Mouse (Mus musculus) neural tube, embryonic 15.5 days (tissue): ENCODE measurements around the gene Jade3. TPM values are rescaled to one million over a fixed set of nuclear protein-coding genes. Genes with fewer than 3 reads are reported as not detected.

Experiments
- ATAC-seq: fragments of 200-750 bp; cut with Nextera tagmentation; 2 replicates; pipeline ENCODE4 v1.8.0; 2017; ENCODE audit warnings: mild to moderate bottlenecking, moderate TSS enrichment, moderate library complexity; ENCODE audit not compliant: low FRiP score
- H3K27ac ChIP-seq: fragments of 300-500 bp; sonication (generic); replicated peaks from 2 replicates; pipeline ENCODE4 v1.5.1; 2015; ENCODE audit warnings: mild to moderate bottlenecking, inconsistent platforms
- H3K27me3 ChIP-seq: fragments of 300-500 bp; sonication (generic); replicated peaks from 2 replicates; pipeline ENCODE4 v1.6.1; 2015; ENCODE audit warnings: inconsistent platforms
- H3K36me3 ChIP-seq: fragments of 300-500 bp; sonication (generic); 2 replicates; pipeline ENCODE4 v1.6.1; 2015; ENCODE audit warnings: inconsistent platforms
- H3K4me1 ChIP-seq: fragments of 300-500 bp; sonication (generic); 2 replicates; pipeline ENCODE4 v1.6.1; 2015; ENCODE audit warnings: inconsistent platforms
- H3K4me2 ChIP-seq: fragments of 300-500 bp; sonication (generic); 2 replicates; pipeline ENCODE4 v1.6.1; 2015; ENCODE audit warnings: inconsistent platforms, mild to moderate bottlenecking, moderate library complexity
- H3K4me3 ChIP-seq: fragments of 300-500 bp; sonication (generic); replicated peaks from 2 replicates; pipeline ENCODE4 v1.5.1; 2015; ENCODE audit warnings: mild to moderate bottlenecking, inconsistent platforms
- H3K9ac ChIP-seq: fragments of 300-500 bp; sonication (generic); replicated peaks from 2 replicates; pipeline ENCODE4 v1.6.1; 2015; ENCODE audit warnings: mild to moderate bottlenecking, inconsistent platforms
- H3K9me3 ChIP-seq: fragments of 300-500 bp; sonication (generic); replicated peaks from 2 replicates; pipeline ENCODE4 v1.6.1; 2016; ENCODE audit warnings: inconsistent platforms
- WGBS: fragments of 180-500 bp; shearing (Covaris S2); methylation state at CpG from one replicate; pipeline ENCODE4 v1.1.7; 2015; ENCODE audit warnings: mixed read lengths; 5-methylcytosine and 5-hydroxymethylcytosine counted together
- polyA plus RNA-seq: library from polyadenylated mRNA; unstranded; fragments of >200 nt; fragmentation: Nextera tagmentation; extraction: Ambion mirVana; gene quantifications from 2 replicates; pipeline ENCODE4 v1.2.1, GENCODE M21; 2015

Gene Jade3
- polyA plus RNA-seq, 1 experiment from 2014 or later, result 4.0 TPM

DNA sequence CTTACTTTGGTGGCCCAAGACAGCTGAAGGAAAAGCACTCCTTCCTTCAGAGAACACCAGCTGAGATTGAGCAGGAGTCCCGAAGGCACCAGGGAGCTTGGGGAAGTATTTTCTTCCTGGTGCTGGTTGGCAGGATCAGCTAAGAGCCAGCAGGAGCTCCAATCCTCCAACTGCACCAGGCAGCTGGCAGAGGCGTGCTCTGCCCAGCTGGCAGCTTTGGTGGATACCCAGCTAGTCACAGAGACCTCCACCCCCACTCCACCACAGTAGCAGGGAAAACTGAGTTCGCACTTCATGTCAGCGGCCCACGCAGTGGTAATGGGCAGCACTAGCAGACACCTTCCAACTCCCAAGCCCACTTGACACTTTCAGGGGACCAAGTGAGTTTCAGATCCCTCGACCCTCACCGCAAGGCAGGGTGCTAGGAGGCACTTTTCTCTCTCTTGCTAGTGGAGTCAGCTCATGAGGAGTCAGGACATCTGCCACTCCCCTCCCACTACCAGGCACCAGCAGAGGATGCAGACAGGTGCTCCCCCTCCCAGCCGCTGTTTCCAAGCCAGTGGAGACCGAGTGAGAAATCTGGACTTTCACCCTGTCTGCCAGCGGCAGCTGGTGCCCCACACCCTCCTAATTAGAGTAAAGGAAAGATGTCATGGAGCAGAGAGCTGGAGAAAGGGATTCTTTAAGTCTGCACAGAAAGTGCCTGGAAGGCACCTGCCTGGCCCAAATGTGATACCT is 10.4 kb upstream of the Jade3 start:
- Histone ChIP-seq H3K4me2 (no peak overlapping the region), H3K36me3 (no peaks in the 10 kb centered on the region), H3K4me3 (no peak overlapping the region), H3K9ac (no peak overlapping the region), H3K4me1 (no peaks in the 10 kb centered on the region), H3K27ac (no peak overlapping the region), H3K9me3 (no peaks in the 10 kb centered on the region), H3K27me3 (no peaks in the 10 kb centered on the region)
- 59% methylated on average over 10 of the region's 10 CpGs for WGBS
- no peak for ATAC-seq

DNA sequence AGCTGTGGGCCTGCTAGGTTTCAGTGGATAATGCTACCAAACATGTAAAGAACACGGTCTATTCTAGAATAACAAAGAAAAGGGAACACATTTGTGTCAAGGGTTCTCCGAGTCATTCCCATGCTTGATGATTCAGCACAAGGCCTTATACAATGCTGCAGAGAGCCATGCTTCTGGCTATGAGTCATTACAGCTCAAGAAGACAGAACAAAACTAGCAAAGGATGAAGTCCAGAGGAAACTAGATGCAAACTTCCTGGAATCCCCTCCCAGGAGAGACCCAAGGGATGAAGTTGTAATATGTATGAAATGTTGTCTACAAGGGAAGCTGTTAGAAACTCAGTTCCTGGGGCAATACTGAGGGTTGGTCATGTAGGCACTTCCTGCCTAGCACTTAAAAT is 7.0 kb upstream of the Jade3 start:
- Histone ChIP-seq H3K4me1 (no peaks in the 10 kb centered on the region), H3K4me2 (no peak overlapping the region), H3K27ac (no peak overlapping the region), H3K9me3 (no peaks in the 10 kb centered on the region), H3K4me3 (no peak overlapping the region), H3K36me3 (no peaks in the 10 kb centered on the region), H3K27me3 (no peaks in the 10 kb centered on the region), H3K9ac (no peak overlapping the region)
- 91% methylated on average over 2 of the region's 2 CpGs for WGBS
- no peak for ATAC-seq

DNA sequence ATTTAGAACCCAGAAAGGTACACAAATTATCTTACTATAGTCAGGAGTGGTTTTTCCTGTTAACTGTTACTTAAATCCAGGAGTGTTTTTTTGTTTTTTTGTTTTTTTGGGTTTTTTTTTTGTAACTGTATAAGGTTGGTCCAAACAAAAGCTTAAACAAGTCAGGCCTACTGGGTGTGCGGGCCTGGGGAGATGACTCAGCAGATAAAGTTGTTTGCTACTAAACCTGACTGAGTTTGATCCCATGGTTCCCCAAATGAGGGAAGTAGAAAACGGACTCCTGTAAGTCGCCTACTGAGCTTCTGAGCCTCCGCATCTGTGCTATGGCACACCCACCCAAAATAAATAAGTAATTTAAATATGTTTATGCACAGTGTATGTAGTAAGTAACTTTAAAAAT is 6.0 kb upstream of the Jade3 start:
- Histone ChIP-seq H3K36me3 (no peaks in the 10 kb centered on the region), H3K4me2 (no peak overlapping the region), H3K4me3 (no peak overlapping the region), H3K9me3 (no peaks in the 10 kb centered on the region), H3K4me1 (no peaks in the 10 kb centered on the region), H3K9ac (no peak overlapping the region), H3K27ac (no peak overlapping the region), H3K27me3 (no peaks in the 10 kb centered on the region)
- no peak for ATAC-seq
- WGBS, result 86% methylated on average over 4 of the region's 4 CpGs

DNA sequence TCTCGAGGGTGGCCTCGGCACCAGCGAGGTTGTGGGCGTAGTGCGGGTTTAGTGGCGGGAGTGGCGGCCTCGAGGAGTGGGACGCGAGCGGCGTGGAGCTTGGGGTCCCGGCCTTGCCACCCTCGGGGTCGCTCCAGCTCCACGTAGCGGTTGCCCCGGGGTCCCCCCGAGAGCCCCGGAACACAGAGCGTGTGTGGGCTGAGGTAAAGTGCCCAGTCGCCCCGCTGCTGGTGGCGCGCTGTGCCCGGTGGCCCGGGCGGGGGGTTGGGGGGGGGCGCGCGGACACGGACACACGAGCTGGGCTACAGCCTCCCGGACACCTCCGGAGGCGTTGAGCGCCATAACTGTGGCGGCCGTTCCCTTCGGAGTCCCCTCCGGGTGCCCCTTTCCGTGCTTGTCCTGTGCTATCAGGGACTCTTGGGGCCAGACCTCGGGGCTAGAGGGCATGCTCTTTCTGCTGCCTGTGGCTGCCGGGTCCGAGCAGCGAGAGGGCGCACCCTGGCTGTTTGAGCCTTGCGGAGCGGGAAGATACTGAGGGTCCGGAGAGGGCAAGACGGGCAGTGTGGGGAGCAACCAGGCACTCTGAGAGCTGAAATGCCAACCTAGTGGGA is 456 bp downstream of the Jade3 start:
- peaks cover 3% of the 10 kb centered on the region; the same call in 1 of the 2 replicates for H3K36me3 ChIP-seq
- ATAC-seq, result peak; percentile 73
- H3K9me3 ChIP-seq, result no peaks in the 10 kb centered on the region
- peak overlapping the region; percentile 60 for H3K4me3 ChIP-seq
- WGBS, result 26% methylated on average over 30 of the region's 51 CpGs
- peaks cover 5% of the 10 kb centered on the region; the same call in 1 of the 2 replicates for H3K4me1 ChIP-seq
- H3K4me2 ChIP-seq, result peak overlapping the region; percentile 61
- no peaks in the 10 kb centered on the region for H3K27me3 ChIP-seq
- H3K9ac ChIP-seq, result peak overlapping the region; percentile 59
- peak overlapping the region; percentile 82 for H3K27ac ChIP-seq

DNA sequence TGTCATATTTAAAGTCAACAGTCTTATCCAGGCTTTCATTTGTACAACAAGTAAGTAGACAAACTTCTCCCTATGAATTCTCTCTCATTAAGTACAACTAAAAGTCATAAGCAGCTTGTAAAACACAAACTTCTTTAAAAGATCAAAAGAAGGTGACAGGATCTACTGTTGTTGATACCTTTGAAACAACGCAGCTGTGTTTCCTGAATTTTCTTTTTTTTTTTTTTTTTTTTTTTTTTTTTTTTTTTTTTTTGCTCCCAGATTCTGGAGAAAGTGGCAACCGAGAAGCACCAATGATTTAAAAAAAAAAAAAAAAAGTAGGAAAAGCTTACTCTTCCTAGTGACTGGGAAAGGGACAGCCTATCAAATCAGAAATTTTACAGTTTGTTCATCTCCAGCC is 57.7 kb downstream of the Jade3 start:
- WGBS, result 78% methylated on average over 2 of the region's 2 CpGs
- Histone ChIP-seq H3K9me3 (no peaks in the 10 kb centered on the region), H3K4me3 (no peak overlapping the region), H3K4me2 (no peak overlapping the region), H3K36me3 (no peaks in the 10 kb centered on the region), H3K27me3 (no peaks in the 10 kb centered on the region), H3K27ac (no peak overlapping the region), H3K4me1 (no peaks in the 10 kb centered on the region), H3K9ac (no peak overlapping the region)
- ATAC-seq, result no peak

DNA sequence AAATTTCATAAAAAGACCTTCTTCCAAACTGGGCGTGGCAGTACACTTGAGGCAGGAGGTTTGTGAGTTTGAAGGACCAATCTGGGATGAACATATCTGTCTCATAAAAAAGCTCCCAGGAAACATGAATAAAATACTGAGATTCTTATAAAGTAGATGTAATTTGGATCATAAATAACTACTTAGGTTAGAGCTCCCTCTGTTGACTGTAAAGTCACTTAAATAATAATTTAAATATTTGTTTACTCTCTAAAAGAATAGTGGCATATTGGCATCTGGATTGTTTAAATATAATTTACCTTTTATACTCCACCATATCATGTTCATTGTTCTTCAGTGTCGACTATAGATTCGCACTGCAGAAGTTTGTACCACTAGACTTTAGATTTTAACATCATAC is 72.2 kb downstream of the Jade3 start:
- no peaks in the 10 kb centered on the region for H3K9me3 ChIP-seq
- H3K27ac ChIP-seq, result no peak overlapping the region
- no peak overlapping the region for H3K9ac ChIP-seq
- no peak overlapping the region for H3K4me2 ChIP-seq
- H3K4me1 ChIP-seq, result no peaks in the 10 kb centered on the region
- no peak for ATAC-seq
- H3K36me3 ChIP-seq, result peaks cover 3% of the 10 kb centered on the region
- 87% methylated on average over 3 of the region's 3 CpGs for WGBS
- H3K27me3 ChIP-seq, result no peaks in the 10 kb centered on the region
- no peak overlapping the region for H3K4me3 ChIP-seq

DNA sequence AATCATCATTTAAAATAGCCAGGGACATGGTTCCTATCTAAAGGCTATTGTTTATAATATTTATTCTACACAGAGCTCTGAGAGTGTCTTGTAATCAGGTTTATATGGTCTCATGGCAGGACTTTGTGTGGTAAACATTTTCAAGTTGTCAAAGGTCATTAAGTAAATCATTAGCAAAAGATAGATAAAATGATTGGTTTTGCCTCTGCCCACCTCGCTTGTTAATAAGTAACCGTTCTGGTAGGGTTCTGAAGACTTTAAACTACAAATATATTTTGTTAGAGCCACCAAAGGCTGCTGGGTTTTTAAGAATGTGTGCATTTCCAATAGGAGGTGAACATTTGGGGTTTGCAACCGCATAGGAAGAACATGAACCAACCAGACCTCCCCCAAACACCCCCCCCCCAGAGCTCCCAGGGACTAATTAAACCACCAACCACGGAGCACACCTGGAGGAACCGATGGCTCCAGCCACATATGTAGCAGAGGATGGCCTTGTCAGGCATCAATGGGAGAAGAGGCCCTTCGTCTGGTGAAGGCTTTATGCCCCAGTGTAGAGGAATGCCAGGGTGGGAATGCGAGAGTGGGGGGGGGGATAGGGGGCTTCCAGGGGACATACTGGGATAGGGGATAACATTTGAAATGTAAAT is 94.9 kb downstream of the Jade3 start:
- no peak for ATAC-seq
- no peaks in the 10 kb centered on the region for H3K27me3 ChIP-seq
- H3K27ac ChIP-seq, result no peak overlapping the region
- H3K9me3 ChIP-seq, result no peaks in the 10 kb centered on the region
- H3K9ac ChIP-seq, result no peak overlapping the region
- peaks cover 11% of the 10 kb centered on the region; the same call in 1 of the 2 replicates for H3K36me3 ChIP-seq
- H3K4me1 ChIP-seq, result no peaks in the 10 kb centered on the region
- H3K4me3 ChIP-seq, result no peak overlapping the region
- no peak overlapping the region for H3K4me2 ChIP-seq
- WGBS, result 83% methylated on average over 7 of the region's 7 CpGs

DNA sequence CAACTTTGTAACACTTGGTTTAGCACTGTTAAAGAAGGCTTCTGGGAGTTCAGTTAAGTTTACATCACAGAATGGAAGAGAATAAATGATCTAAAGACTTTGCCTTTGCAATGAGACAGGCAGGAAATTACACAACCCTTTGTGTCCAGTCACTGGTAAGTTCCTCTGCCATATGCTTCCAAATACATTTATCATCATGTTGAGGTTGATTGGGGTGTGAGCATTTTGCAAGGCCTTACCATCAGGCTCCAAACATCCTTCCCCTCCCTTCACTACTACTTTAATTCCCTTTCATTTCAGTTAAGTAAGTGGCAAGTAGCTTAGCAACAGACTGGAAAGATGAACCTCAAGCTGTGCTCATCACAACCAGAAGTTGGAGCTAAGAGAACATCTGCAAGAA is 96.1 kb downstream of the Jade3 start:
- Histone ChIP-seq H3K4me2 (no peak overlapping the region), H3K4me1 (no peaks in the 10 kb centered on the region), H3K9ac (no peak overlapping the region), H3K36me3 (peaks cover 9% of the 10 kb centered on the region; the same call in 1 of the 2 replicates), H3K27ac (no peak overlapping the region), H3K27me3 (no peaks in the 10 kb centered on the region), H3K4me3 (no peak overlapping the region), H3K9me3 (no peaks in the 10 kb centered on the region)
- ATAC-seq, result no peak

DNA sequence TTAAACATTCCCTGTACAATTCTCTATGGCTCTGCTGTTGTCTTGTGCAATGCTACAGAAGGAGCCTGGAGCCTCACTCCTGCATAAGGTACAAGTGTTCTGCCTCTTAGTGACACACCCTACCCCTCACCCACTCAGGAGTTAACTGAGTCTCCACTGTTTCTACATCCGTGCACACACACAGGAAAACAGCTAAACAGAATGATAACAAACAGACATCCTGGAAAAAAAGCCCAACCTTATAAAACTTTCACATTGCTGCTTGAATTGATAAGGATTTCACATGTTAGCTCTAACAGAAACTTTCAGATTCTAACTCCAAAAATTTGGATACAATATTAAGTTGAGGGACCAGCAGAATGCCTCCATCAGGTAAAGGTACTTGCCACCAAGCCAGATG is 107.1 kb downstream of the Jade3 start:
- 57% methylated on average over 1 of the region's 1 CpGs for WGBS
- no peaks in the 10 kb centered on the region for H3K9me3 ChIP-seq

DNA sequence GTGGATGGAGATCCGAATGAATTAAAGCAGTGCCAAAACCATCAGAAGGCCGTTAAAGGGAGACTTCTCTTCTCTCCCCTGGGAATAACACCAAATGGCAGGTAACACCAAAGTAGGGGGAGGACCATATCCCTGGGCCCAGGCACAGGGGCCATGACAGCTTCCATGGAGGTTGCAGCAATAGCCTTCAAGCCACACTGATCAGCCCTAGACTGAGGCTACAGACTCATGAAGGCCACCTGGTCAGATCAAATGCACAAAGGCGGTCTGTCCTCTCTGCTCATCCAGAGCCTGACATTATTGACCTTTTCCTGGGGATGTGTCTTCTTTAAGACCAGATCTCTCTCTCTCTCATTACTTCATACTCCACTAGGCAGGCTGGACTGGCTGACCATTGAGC is 118.4 kb downstream of the Jade3 start:
- Histone ChIP-seq H3K27ac (no peak overlapping the region), H3K36me3 (no peaks in the 10 kb centered on the region), H3K9ac (no peak overlapping the region), H3K4me3 (no peak overlapping the region), H3K4me1 (no peaks in the 10 kb centered on the region), H3K4me2 (no peak overlapping the region), H3K9me3 (no peaks in the 10 kb centered on the region), H3K27me3 (no peaks in the 10 kb centered on the region)
- no peak for ATAC-seq
- 93% methylated on average over 3 of the region's 3 CpGs for WGBS

More for the DNA sequence above, 107.1 kb downstream of the Jade3 start:
- no peak overlapping the region for H3K27ac ChIP-seq
- no peak for ATAC-seq
- no peaks in the 10 kb centered on the region for H3K36me3 ChIP-seq
- H3K9ac ChIP-seq, result no peak overlapping the region
- no peaks in the 10 kb centered on the region for H3K4me1 ChIP-seq
- no peak overlapping the region for H3K4me2 ChIP-seq
- H3K4me3 ChIP-seq, result no peak overlapping the region
- no peaks in the 10 kb centered on the region for H3K27me3 ChIP-seq

DNA sequence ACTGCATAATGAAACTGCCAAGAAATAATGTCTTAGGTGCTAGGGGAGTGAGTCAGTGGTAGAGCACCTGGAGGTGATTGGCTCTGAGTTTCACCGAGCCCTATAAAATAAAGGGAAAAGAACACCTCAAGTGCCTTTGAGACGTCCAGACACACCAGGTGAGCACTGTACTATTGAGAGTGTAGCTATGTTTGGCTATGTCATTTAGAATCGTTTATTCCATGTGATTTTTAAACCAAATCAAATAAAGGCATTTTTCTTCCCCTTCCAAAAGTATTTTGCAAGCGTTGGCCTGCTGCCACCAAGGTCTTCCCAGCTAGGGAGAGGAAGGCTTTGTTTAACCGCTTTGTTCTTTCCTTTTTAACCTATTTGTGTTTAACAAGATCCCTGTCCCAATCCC is 122.1 kb downstream of the Jade3 start:
- 64% methylated on average over 5 of the region's 5 CpGs for WGBS
- no peak; the same call in 1 of the 2 replicates for ATAC-seq
- H3K9me3 ChIP-seq, result no peaks in the 10 kb centered on the region
- no peak overlapping the region for H3K9ac ChIP-seq
- no peaks in the 10 kb centered on the region for H3K36me3 ChIP-seq
- H3K27me3 ChIP-seq, result no peaks in the 10 kb centered on the region
- no peak overlapping the region for H3K27ac ChIP-seq
- peak overlapping the region; percentile 66 for H3K4me2 ChIP-seq
- H3K4me3 ChIP-seq, result peak overlapping the region; percentile 37
- no peaks in the 10 kb centered on the region for H3K4me1 ChIP-seq
